Mouse (Mus musculus) right cerebral cortex, adult 18-20 months (tissue): ENCODE data around the gene BC024978.
A peak's percentile ranks its signal among the peaks of the same experiment; 100 is the strongest.

Experiments
- DNase-seq: peaks from one replicate; pipeline ENCODE4 v3.0.0; 2022; ENCODE audit warnings: mixed read lengths

The BC024978 gene

DNA sequence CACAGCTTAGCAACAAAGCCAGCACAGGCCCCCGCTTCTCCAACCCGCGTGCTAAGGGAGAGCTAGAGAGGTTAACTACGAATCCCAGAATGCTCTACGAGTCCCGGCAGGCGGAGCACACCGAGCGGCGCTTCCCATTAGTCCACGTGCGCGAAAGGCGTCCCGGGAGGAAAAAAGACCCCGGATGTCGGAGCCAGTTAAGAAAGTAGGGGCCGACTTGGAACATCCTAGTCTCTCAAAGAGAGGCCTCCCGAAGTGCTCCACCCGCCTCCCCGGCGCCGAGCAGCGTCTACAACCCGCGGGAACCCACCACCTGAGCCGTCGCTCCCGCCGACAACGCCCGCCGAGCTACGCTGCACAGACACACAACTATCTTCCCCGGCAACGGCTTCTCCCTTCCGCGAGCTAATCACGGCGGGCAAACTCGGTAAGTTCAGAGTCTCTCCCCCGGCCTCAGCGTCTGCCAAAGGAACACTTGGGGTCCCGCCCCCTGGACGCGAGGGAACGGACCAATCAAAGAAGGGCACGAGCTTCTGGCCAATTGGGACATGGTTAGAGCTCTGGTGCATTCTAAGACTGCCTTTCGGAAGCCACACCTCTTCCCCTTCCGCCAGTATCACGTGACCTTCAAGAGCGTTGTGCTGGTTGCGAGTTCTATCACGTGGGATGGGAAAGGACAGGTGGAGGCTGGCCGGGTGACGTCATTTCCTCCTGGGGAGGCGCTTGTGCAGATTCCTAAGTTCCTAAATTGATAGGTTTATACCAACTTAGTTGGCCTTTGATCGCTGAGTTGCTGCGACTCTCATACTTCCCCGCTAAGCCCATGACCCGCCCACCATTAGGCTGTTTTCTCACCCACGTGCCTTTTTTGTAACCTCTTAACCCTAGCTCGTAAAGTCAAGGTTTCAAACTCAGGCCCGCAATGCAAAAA, at the start of gene BC024978, which contains the start of gene Snrpa:
TSS of gene BC024978 (plus strand) at position 101 of the 931 bp plus-strand sequence.
TSS of gene Snrpa (minus strand) at position 591 of the 931 bp plus-strand sequence.
- DNase-seq = peak; percentile 99

DNA sequence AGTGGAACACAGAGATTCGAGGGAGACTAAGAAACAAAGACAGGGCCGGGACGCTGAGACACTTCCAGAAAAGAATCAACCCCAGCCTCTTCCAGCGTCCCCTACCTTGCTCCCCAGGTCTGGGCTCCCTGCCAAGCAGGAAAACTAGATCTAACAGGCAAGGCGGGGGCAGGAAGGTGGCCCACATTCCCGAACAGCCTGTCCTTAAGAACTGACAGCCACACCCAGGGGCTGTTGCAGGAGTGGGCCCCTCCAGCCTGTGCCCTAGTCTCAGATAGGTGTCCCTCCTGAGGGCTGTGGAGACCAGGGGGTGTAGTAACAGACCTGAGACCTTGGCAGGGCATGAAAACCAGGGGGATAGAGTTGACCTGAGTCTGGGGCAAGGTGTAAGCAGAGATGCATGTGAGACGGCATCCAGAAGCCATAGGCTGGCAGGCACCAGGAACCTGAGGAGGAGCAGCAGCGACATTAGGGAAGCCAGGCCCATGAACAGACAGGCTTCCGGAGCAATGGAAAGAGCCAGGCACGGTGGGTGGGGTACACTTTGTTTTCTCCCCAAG, 42.3 kb upstream of the BC024978 start, which contains the start of gene Cyp2t4:
TSS of gene Cyp2t4 (plus strand) at position 510 of the 560 bp plus-strand sequence.
- no peak for DNase-seq

DNA sequence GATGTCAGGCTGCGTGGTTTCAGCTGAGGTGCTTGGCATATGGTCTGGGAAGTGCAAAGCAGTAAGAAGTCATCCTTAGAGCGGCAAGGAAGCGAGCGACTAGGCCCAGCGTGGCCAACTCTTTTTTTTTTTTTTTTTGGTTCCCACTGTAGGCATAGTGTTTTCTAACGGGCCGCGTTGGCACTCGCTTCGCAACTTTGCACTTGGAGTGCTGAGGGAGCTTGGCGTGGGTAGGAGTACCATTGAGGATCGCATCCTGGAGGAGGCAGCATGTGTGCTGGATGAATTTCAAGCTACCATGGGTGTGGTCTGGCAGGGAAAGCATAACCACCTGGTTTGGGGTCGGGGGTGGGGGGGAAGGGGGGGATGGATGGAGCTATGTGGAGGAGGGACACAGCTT, 39.6 kb upstream of the BC024978 start:
- DNase-seq = peak; percentile 80

DNA sequence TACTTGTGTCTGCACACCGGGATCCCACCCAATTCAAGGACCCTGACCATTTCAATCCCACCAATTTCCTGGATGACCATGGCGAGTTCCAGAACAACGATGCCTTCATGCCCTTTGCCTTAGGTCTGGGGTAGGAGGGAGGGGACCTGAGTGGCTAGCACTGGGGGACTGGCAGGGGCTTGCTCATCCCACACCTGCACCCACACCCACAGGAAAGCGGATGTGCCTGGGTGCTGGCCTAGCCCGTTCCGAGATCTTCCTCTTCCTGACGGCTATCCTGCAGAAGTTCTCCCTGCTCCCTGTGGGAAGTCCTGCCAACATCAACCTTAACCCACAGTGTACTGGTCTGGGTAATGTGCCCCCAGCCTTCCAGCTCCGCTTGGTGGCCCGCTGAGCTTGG, 37.4 kb upstream of the BC024978 start:
- DNase-seq = no peak

DNA sequence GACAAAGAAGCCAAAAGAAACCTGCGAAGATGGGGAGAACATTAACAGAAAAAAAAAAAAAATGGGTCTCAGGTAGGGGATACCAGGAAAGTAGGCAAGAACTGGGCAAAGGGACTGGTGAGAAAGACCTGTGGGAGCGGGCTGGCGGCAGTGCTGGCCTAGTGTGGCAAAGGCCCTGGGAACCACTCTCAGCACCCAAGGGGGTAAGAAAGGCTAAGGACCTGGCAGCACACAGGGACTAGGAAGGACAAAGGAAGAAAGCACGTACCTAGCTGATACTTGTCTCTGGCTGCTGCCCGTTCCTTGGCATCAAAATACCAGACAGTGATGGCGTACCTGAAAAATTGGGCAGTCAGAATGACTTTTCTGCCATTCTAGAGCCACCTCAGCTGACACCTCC, 36.3 kb upstream of the BC024978 start:
- no peak for DNase-seq

DNA sequence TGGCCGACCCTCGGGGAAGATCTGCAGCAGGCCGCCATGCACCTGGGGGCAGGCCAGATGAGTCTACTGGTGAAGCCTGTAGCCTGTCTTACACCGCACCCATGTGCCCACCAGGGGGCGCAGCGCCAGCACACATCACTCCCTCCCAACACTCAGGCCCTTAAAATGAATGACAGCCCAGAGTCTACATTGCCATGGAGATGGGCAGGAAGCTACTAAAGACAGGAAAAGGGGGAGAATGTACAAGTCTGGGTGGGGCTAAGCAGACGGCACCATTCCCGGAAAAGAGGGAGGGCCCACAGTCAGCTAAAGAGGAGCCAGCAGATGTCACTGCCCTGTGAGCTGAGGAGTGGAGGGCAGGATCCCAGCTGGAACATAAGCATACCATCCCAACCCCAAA, 35.7 kb upstream of the BC024978 start:
- DNase-seq = peak; percentile 88

DNA sequence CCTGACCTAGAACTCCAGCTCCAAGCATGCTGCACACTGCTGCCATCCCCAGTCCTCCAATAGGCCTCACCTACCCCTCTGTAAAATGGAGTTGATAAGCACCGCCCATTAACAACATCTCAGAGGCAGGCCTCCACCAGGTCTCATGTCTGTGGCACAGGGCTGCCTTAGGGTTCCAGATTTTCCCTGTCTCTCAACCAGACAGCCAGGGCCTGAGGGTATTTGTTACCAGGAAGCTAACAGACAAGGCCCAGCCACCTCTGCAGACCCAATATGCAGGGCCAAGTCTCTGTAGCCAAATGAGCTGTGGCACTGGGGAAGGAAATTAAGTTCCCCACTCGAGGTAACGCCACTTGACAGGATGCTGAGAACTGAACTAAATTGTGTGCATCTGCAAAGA, 34.7 kb upstream of the BC024978 start:
- DNase-seq = no peak

DNA sequence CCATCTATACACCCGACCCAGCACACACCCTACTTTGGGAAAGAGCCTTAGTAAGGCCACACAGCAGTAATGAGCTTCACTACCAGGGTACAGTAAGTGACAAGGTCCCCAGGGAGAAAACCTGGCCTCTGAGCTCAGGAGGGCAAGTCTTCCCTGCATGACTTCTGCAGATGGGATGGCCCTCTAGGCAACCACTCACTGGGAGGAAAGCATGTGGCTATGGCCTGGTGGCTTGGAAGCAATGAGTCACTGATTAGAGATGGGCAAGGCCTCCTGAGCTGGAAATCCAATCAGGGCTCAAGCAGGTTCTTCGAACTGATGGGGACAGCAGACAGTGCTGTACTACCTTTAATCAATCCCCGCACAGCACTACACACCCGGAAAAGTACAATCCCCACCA, 33.8 kb upstream of the BC024978 start:
- DNase-seq = no peak

DNA sequence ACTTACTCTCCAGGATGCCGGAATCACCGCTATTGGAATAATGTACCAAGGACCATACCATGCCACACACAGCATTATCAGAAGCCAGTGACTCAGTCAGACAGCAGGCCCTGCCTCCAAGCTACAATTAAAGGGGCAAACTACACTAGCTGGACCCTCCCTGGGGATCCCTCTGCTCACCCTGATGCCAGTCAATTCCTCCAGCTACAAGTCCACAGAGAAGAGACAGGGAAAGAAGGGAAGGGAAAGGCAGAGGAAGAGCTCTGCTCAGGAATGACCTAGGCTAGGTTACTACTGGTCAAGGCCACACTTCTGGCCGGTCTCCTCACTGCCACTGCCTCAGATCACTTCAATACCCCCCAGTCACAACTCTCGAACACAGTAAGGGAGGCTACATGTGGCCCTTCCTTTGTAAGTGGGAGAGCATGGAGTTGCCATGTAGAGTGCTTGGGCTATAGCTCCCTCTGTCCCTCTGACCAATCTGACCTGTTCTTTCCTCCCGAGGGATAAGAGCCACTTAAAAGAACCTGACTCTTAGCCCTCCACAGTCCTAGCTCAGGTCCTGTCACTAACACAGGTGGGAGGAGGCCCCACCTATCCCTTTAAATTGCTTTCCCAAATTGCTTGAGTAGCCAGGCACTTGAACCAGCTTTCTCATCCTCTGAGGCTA, 32.7 kb upstream of the BC024978 start:
- DNase-seq = no peak

DNA sequence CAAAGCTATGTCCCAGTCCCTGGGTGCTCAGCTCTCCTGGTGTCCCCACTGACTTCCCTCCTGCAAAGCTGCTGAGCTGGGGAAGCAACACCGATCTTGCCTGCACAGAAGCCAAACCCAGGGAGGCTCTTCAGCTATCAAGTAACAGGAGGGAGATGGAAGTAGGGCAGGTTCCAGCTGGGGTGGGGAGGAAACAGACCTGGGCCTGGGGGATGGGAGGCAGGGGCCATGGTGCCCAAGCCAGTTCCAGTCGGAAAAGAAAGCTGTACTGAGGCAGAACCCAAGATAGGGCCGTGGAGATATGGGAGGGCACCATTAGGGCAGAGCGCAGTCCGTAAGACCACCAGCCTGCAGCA, 32.2 kb upstream of the BC024978 start:
- no peak for DNase-seq

DNA sequence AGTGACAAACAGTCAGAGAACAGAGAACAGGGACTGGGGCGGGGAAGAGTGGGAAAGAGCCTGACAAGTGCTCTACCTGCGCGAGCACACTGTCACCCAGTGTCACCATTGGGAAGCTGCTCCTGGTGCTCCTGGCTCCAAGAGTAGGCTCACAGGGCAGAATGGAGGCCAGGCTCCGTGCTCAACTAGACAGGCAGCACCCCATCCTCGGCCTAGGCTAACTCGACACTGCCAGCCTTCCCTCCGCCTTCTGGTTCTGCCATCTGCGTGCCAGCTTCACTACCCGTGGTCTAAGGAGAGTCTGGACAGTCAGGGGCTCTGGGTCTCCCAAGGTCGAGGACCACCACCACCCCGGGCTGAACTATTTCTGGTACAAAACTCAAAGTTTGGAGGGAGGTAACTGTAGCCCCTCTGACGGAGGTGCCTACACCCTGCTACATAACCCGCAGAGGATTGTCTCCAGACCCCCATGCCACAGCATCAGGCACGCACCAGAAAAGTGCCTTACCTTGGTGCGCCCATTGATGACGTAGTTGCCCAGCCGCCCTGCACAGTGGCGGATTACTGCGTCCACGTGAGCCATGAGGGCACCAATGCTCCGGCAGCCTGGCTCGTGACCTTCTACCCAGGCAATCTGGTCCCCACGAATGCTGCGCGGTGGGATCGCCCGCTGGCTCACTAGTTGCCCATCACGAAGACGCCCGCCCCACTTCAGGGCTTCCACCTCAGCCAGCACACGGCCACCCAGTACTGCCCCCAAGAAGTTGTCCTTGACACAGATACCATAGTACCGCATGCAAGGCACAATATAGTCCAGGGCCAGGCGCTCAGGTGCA, 31.3 kb upstream of the BC024978 start:
- no peak for DNase-seq

DNA sequence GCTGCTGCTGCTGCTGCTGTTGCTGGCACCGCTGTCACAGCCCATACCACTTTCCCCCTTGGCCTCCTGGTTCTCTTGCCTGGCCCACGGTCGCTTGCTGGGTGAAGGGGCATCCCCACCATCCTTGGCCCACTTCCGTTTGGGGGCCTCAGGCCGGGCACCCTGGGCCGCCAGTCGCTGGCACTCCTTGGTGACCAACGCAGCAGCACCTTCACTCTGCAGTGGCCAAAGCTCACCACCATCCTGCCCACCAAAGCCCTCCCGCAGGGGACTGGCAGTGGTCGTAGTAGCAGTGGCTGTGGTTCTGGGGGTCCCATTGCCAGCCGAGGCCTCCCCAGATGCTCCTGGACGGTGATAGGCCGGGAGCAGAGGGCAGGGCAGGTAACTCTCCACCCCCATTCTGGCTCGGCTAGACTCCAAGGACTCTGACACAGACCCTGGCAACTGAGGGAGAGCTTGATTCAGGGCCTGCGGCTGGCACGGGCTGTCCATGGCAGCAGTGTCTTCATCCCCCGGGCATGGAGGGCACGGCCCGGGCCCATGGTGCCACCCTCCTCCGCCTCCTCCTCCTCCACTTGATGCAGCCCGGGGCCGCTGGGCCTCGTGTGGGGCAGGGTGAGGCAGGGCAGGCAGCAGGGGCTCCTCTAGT, 30.4 kb upstream of the BC024978 start:
- no peak for DNase-seq

DNA sequence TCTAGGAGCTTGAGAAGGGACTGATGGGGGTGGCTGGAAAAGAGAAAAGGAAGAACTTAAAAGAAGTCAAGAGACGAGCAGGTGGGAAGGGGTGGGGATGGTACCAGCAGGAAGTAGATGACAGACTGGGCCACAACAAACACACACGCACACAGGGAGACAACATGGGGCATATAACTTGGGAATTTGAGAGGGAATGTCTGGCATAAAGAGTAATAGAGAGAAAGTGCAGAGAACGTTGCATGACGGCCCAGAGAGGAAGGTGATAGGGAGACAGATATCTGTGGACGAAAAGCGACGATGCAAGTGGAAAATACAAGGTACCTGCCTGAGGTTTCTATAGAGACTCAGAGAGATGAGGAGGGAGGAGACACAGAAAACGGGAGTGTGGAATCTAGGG, 29.9 kb upstream of the BC024978 start:
- no peak for DNase-seq

DNA sequence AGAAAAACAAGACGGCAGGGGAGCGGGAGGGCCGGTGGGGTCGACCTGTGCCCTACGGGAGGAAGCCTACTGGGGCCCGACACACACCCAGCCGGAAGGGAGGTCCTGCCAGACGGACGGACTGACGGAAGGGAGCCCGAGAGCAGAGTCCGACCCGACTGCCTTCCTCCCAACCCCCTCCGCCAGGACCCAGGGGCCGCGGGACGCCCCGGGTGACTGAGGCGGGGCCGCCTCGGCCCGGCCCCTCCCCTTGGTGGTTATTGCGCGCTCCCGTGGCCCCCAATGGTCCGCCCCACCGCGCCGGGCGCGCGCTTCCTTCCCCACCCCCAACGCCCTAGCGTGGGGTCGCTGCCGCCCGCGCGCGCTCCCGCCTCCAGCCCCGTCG, 29.4 kb upstream of the BC024978 start:
- DNase-seq = peak; percentile 74

DNA sequence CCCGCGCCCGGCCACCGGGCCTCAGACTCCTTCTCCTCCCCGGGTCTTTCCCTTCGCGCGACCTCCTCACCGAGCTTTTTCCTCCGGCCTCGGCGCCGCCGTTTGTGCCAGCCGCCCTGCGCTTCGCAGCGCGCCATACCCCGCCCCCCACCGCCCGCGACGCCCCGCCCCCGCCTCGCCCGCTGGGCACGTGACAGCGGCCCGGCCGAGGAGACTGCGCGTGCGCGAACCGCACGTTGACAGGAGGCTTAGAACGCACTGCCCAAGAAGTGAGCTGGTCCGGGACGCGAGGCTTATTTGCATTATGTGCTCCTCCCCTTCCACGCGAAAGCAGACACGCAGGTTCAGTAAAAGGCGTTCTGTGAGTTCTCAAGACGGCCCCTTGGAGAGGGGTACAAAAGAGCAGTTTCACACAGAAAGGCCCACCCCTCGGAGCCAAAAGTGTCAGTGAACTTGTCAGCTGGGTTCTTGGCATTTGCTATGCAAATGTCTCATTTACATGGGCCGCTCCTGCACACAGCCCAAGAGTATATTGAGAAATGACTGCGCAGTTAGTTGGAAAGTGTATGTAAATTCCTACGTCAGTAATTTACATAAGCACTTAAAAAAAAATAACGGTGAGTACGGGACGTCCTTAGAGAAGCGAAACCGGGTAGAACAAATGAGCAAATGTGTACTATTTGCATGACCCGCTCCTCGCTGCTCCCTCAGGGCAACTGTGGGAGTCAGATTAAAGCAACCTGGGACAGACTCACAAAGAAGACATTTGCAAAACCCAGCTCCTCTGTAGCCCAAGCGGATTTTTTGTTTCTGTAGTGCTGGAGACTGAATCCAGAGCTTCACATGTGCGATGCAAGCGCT, 28.7 kb upstream of the BC024978 start, which contains the start of gene Egln2:
TSS of gene Egln2 (minus strand) at position 189 of the 861 bp plus-strand sequence.
- peak; percentile 96 for DNase-seq

DNA sequence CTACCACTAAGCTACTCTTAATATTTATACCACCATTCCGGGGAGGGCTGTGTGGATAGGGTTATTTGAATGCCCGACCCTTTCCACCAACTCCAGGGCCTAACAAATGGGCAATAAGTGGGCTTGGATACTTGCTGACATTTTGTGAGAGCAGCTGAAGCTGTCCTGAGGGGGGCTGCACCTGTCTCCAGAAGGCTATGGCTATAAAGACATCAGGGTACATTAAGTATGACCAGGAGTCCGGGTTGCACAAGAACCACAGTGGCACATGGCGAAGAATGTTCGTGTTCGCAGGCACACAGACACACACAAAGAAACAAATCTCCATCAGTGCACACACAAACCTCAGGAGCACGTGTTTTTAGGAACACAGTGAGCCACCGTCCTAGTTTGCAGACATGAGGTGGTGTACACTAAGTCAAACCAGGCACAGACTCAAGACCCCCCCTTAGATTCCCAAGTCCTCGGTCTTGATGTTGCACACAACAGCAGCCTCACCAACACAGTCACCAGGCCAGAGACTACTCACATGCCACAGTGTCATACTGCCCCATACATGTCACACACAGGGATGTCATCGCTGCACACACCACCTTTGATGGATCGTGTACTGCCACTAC, 28.0 kb upstream of the BC024978 start:
- DNase-seq = no peak

DNA sequence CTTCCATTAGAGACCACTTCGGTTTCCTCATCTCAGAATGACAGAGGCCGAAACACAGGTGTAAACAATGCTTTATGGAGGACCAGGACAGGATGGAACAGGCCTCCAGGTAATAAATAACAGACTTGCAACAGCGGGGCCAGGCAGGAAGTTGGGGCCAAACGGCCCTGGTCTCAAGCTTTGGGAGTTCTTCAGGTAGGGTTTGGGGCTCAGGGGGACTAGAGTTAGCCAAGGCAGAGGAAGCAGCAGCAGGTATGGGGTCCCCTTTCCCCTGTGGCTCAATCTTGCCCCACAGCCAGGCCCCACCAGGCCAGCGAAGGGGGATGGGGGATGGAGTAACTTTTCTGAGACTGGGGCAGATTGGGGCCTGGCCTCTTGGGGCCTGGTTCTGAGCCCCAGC, 27.2 kb upstream of the BC024978 start:
- DNase-seq = no peak

DNA sequence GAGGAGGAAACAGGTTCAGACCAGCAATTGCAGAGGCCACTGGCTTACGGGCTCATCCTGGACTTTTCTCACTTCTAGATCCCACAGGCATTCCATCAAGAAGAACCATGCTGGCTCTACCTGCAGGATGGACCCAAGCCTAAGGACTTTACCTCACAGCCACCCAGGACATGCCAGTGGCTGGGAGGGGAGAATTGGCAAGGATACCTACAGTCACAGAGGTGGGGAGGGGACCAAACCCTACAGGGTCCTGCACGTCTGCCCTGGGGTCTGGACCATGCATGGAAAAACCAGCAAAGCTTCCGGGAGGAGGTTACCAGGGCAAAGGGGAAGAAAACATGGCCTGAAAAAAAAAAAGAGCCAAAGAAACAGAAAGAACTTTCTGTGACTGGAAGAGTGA, 24.6 kb upstream of the BC024978 start:
- no peak for DNase-seq

DNA sequence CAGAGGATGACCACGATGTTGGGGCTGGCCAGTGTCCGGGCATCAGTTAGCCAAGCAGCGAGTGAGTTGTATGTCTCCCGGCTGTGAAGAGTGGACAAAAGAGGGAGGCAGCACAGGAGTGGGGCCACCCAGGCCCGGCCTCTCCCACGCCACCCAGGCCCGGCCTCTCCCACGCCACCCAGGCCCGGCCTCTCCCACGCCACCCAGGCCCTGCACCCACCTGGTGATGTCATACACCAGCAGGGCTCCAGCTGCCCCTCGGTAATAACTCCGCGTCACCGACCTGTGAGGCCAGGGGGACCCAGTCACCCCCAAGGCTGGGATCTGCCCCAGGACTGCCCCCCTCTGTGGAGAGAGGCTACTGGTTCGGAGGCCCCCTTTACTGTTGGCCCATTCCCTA, 21.1 kb upstream of the BC024978 start:
- no peak for DNase-seq

DNA sequence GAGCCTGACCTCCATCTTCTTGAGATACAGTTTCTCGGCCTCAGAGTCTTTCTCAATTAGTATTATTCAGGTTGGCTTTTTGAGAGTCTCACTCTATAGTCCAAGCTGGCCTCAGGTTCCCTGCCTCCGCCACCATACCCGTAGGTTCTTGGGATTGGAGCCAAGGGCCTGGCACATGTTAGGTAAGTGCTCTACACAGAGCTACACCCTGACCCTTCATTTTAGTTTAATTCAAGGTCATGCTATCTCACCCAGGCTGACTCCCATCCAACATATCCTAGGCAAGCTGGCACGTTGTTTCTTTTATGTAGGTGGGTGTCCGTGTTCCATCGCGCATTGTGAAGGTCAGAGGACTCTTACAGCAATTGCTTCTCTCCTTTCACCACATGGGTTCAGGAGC, 20.7 kb upstream of the BC024978 start:
- DNase-seq = no peak

DNA sequence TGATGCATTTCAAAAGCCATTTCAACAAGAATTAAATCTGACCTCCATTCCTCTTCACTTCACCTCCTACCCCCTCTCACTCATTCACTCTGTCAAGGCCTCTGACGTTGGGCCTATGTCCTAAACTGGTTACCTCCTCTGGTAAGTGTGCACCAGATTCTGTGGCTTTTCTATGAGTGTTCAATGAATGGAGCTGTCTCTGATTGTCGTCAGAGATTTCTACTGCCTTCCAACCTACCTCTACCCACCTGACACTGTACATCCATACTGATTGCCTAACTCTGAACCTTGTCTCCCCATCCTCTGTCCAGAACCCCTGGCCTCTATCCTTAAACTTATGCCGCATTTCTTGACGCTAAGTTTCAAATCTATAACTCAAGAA, 17.6 kb upstream of the BC024978 start:
- DNase-seq = no peak
